Mouse (Mus musculus): Measurements from ENCODE around the gene Tssk2. TPM values are rescaled to one million over a fixed set of nuclear protein-coding genes. Genes with fewer than 3 reads are reported as not detected.
A peak's percentile ranks its signal among the peaks of the same experiment; 100 is the strongest.

The Tssk2 gene
- total RNA-seq, 2 experiments from 2014 or later, result not detected

DNA sequence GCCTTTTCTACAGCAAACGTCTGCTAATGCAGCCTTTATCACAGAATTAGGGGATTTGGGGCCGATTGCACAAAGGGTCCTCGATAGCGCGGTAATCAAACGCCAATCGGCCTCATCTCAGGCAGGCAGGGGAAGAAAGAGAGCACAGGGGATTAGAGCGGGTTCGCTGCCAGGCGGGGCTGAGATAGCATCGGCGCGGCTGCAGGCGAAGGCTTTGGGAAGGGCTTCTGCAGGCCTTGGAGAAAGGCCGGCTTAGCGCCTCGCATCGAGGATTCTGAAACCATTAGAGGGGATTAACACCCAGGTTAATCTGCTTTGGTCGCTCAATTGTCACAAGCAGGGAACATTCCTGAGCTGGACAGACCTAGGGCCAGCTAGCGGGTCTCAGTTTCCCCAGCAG is 22.1 kb downstream of the Tssk2 start:
- no peak for TF ChIP-seq CTCF (IDR thresholded peaks at IDR 0.05)
- intact Hi-C loops (cut with DNase I), result no loop called here
- H3K27ac ChIP-seq, result no peak overlapping the region
- H3K4me3 ChIP-seq, result peak overlapping the region; percentile 82; the same call in 1 of the 2 replicates
- no peak for DNase-seq

- peak; percentile 96 for DNase-seq
- intact Hi-C loops (cut with DNase I), result no loop called here
- peak; percentile 69 for TF ChIP-seq CTCF (IDR thresholded peaks at IDR 0.05)
- Histone ChIP-seq H3K4me3 (peak overlapping the region; percentile 82), H3K27ac (peak overlapping the region; percentile 95)
Measured at GRCm38 (mm10) chr16:17921325-17922162, 23.1 kb downstream of the Tssk2 start.

DNA sequence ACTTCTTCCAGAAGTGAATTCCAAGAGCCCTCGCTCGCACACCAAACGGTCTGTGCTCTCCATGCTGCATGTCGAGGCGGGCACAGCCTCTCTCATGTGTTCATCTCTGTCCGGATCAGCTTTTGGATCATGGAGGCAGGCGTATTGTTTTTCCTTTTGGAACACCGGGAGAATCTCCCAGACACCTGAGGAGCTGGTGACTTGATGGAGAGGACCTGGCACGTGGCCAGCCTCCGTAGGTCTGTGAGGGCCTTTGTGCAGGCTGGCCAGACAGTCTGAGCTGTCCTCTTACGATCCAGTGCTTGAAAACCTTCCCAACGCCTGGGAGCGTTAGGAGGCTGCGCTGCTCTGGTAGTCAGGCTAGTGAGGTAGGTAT is 23.7 kb downstream of the Tssk2 start:
- peak; percentile 57 for DNase-seq
- H3K27ac ChIP-seq, result peak overlapping the region; percentile 95
- intact Hi-C loops (cut with DNase I), result no loop called here
- TF ChIP-seq CTCF (IDR thresholded peaks at IDR 0.05), result no peak
- H3K4me3 ChIP-seq, result peak overlapping the region; percentile 82

- no peak for TF ChIP-seq CTCF (IDR thresholded peaks at IDR 0.05)
- Histone ChIP-seq H3K27ac (peak overlapping the region; percentile 82), H3K4me3 (peak overlapping the region; percentile 97)
- peak; percentile 54 for DNase-seq
- intact Hi-C loops (cut with DNase I), result no loop called here
Measured at GRCm38 (mm10) chr16:17927351-17928082, 29.1 kb downstream of the Tssk2 start.

- no peak for TF ChIP-seq CTCF (IDR thresholded peaks at IDR 0.05)
- Histone ChIP-seq H3K27ac (peak within 1 kb of the TSS; percentile 82), H3K4me3 (peak within 1 kb of the TSS; percentile 97)
- intact Hi-C loops (cut with DNase I), result no loop called here
- peak; percentile 79 for DNase-seq
Measured at GRCm38 (mm10) chr16:17928087-17928580, 29.7 kb downstream of the Tssk2 start, which contains the start of gene Slc25a1. Slc25a1 (minus strand) TSS chr16:17928219.

DNA sequence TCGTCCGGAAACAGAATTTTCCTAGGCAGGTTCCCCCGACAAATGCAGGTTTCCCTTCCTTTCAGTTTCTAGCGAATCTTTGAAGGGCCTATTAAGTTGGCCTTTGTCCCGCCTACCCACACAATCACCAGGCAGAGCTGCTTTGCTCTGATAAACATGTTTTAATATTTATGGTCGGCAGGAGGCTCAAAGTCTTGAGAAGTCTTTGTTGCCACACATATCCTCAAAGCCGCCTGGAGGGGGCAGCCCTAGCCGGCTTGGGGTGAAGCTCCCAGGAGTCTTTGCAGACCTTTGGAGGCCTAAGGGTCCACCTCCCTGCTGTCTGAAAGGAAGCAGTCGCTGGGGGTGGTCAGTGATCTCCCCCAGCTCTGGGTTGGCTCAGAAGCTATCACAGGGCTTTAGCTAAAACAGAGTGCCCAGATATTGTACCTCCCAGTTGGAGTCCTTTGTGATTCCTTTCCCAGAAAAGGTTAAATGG is 30.2 kb downstream of the Tssk2 start:
- DNase-seq, result peak; percentile 70
- intact Hi-C loops (cut with DNase I), result no loop called here
- H3K27ac ChIP-seq, result peak overlapping the region; percentile 82
- TF ChIP-seq CTCF (IDR thresholded peaks at IDR 0.05), result peak; percentile 66
- peak overlapping the region; percentile 97 for H3K4me3 ChIP-seq

DNA sequence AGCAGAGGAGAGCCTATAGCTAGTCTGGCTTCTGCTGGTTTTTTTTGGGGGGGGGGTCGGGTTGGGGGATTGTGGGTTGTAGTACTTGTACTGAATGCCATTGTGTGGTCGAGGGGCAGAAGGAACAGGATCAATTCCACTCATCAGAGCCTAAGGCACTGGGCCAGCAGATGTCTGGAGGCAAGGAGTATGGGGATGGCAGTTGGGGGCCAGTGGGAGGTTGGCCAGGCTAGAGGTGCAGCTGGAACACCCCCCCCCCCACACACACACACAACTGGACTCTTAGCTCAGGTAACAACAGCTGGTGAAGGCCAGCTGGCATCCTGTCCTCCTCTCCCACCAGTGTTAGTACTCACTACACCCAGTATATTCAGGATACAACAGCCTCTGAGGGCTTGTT is 30.8 kb downstream of the Tssk2 start:
- intact Hi-C loops (cut with DNase I), result no loop called here
- no peak for TF ChIP-seq CTCF (IDR thresholded peaks at IDR 0.05)
- H3K4me3 ChIP-seq, result no peak overlapping the region
- no peak overlapping the region for H3K27ac ChIP-seq
- no peak for DNase-seq

GRCm38 (mm10) chr16:17929631-17930030 is 31.2 kb downstream of the Tssk2 start:
- intact Hi-C loops (cut with DNase I), result no loop called here
- DNase-seq, result no peak
- Histone ChIP-seq H3K4me3 (no peak overlapping the region), H3K27ac (no peak overlapping the region)
- TF ChIP-seq CTCF (IDR thresholded peaks at IDR 0.05), result no peak

GRCm38 (mm10) chr16:17931906-17932460 is 33.5 kb downstream of the Tssk2 start:
- DNase-seq, result no peak
- Histone ChIP-seq H3K27ac (no peak overlapping the region), H3K4me3 (no peak overlapping the region)
- TF ChIP-seq CTCF (IDR thresholded peaks at IDR 0.05), result no peak
- intact Hi-C loops (cut with DNase I), result no loop called here

DNA sequence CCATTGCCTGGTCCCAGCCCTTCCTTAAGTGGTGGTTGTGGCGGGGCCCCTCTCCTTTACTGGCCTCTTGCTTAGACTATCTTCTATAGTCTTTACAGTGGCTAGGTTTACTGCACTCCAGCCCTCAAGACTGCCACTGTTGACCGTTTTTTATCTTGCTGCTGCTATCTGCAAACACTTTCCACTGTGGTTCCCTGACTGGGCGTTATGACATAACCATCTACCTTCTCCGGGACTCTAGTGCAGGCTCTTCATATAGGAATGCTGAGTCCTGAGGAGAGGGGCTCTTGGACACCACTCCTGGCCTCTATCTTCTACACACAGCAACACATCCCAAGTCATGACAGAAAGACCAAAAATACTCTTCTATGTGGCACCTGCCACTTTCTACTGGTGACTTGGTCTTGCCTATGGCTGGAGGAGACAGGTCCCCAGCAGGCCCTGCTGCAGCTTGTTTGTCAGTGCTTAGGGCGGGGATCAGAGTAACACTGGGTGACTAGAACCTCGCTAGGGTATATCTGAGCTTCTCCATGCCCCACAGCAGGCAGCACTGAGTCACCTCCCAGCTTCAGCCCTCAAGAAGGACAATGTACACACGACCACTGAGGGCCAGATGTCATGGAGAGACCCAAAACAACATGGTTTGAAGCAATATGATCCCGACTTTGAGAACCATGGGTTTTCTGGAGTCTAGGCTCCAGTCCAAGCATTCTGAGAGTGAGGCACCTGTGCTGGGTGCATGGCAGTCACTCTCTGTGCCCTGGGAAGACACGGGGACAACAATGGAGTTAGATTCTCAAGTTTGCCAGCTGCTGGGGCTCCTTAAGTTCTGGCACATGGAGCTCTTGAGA is 35.4 kb downstream of the Tssk2 start:
- H3K27ac ChIP-seq, result no peak overlapping the region
- intact Hi-C loops (cut with DNase I), result no loop called here

DNA sequence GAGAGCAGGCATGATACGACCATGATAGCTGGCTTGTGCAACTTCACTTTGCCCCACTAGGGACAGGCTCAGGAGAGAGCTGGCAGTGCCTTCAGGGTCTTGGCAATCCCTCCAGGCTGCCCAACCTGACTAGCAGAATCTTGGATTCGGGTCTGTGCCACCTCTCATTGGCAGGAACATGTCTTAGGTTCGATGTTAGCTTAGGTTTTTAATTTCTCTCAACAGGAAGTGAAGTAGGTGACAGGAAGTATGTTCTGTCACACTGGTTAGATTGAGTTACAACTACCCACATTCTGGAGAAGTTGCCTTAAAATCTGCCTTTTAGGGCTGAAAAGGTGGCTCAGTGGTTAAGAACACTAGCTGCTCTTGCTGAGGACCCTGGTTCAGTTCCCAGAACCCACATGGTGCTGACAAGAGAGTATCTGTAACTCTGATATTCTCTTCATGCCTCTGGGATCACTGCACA is 36.0 kb downstream of the Tssk2 start:
- no peak overlapping the region for H3K27ac ChIP-seq
- no peak overlapping the region for H3K4me3 ChIP-seq
- no peak for TF ChIP-seq CTCF (IDR thresholded peaks at IDR 0.05)
- intact Hi-C loops (cut with DNase I), result no loop called here
- peak; percentile 39 for DNase-seq

More for the DNA sequence above, 35.4 kb downstream of the Tssk2 start:
- H3K4me3 ChIP-seq, result no peak overlapping the region
- TF ChIP-seq CTCF (IDR thresholded peaks at IDR 0.05), result no peak
- DNase-seq, result no peak

DNA sequence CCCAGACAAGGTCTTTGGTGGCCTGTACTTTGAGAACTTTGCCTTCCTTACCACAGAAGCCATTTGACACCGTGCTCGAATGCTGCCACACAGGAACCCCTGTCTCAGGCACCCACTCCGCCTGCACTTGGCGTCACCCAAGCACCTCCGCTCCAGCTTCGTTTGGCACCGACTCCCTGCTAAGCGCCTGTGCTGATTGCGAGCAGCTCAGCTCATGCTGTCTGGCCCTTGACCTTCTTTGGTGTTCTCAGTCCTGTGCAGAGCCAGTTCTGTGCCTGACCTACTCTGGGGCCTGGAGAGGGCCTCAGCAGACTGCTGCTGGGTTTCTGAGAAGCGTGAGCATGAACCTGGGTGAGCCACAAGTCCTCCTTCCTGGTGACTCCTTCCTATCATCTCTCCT is 38.3 kb downstream of the Tssk2 start:
- Histone ChIP-seq H3K4me3 (no peak overlapping the region), H3K27ac (no peak overlapping the region)
- no peak for TF ChIP-seq CTCF (IDR thresholded peaks at IDR 0.05)
- peak; percentile 36 for DNase-seq
- intact Hi-C loops (cut with DNase I), result loop anchor here (5.0 kb wide), 1 partner anchor 79 kb away; no protein-coding TSS in a partner anchor
